Mouse (Mus musculus) liver, embryonic 14.5 days (tissue): ENCODE results near the gene Fndc7.

ENCODE experiments used
- CTCF ChIP-seq: IDR thresholded peaks from 2 replicates; pipeline ENCODE4 v1.5.1; 2016; ENCODE audit warnings: antibody characterized with exemption, low read depth, control low read depth
- EP300 ChIP-seq: IDR thresholded peaks from 2 replicates; pipeline ENCODE4 v1.6.1; 2016; ENCODE audit warnings: antibody characterized with exemption, low read depth

DNA sequence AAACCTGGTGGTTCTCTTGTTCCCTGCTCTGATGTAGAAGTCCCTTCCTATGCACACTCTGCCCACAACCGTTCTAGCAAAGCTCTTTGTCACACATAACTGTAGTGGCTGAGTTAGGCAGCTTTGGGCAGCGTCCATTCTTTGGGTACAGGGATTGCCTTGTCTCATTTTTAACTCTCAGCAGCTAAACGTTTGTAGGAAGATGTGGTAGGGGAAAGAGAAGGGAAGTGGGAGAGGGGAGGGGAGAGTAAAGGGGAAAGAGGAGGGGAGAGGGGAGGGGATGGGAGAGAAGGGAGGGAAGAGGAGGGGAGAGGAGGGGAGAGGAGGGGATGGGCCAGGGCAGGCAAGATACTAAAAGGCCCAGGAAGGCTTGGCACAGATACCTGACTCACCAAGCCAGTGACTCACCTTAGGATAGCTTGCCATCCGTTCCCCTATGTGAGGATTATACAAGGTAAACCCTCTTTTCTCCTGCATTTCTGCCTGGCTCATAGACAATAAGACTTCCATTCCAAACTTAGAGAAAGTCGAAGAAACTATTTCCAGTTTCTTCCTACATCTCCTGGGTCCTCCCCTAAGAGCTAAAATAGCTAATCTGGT, 9.9 kb downstream of the Fndc7 start:
- no peak for TF ChIP-seq CTCF
- TF ChIP-seq EP300 = no peak
